Mouse (Mus musculus): ENCODE results near the gene Gm10436. TPM values are rescaled to one million over a fixed set of nuclear protein-coding genes. Genes with fewer than 3 reads are reported as not detected.
"Not testable (repeated sequence)": the region's sequence is repeated elsewhere in the genome, so short reads cannot be mapped to it uniquely, and the experiment has no call there.

The Gm10436 gene
- total RNA-seq (2021) = not detected in 2 replicates
- long read RNA-seq = 0 reads

DNA sequence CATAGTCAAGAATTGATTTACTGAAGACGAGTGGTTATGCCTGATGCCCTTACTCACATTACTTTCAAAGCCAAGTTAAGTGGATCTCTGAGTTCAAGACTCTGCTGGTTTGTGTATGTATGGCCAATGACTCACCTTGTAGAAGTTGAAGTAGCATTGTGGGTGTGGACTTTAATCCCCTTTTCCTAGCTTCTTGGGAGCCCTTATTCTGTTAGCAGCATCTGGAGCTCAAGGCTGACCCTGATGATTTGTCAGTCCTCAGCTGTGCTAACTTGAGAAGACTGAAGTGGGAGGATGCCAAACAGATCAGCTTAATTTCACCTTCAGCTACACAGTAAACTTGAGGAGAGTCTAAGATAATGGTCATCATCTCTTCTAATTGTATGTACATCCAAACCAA, at the start of gene Gm10436:
Gene Gm10436 (minus strand): TSS at position 101 of the 400 bp plus-strand sequence.
- not testable (repeated sequence) for DNase-seq

DNA sequence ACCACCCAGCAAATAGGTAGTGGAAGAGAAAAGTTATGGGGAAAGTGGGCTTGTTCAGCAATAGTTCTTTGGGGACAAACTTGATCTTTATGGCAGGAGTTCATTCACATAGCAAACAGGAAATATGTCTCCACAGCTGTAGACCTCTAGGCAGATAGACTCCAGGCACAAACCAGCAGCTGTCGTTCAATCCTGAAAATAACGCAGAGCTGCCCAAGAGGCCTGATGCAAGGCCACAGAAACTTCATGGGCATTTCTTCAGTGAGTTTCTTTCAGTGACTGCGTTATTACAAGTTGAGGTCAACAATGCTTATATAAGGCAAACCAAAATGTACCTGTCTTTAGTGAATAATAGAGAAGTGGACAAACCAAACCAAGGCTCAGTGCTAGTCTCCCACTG, 37.5 kb upstream of the Gm10436 start:
- no peak for DNase-seq

DNA sequence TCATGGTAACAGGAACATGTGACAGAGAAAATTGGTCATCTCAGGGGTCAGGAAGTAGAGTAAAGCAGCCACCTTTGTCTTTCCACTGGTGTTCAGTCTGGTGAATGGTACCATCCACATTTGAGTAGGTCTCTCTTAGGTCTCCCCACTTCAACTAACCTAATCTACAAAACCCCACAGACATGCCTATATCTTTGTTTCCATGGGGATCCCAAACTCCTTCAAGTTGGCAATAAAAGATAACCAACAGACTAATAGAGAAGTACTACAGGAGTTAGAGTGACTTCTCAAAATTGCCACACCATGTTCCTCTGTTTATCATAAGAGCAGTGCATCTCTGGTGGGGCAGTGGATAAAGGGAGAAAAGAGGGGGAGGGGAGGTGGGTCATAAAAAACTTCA, 36.2 kb upstream of the Gm10436 start:
- DNase-seq = not testable (repeated sequence)

GRCm38 (mm10) chr12:88214641-88215040, 32.7 kb upstream of the Gm10436 start:
- DNase-seq = no peak

- not testable (repeated sequence) for DNase-seq
Measured at GRCm38 (mm10) chr12:88211458-88211857, 29.6 kb upstream of the Gm10436 start.

GRCm38 (mm10) chr12:88202856-88203255, 20.9 kb upstream of the Gm10436 start:
- DNase-seq = no peak

Other genes starting within 250 kb of the Gm10436 start
- not detected in 2 replicates for gene Gm2042, start 228.0 kb downstream of the Gm10436 start, total RNA-seq (2021)
- not detected in 2 replicates for gene Gm2075, start 170.3 kb downstream of the Gm10436 start, total RNA-seq (2021)
- not detected in 2 replicates for gene Gm6803, start 163.3 kb downstream of the Gm10436 start, total RNA-seq (2021)
- not detected in 2 replicates for gene Gm2056, start 155.1 kb downstream of the Gm10436 start, total RNA-seq (2021)
- not detected in 2 replicates for gene Gm16368, start 98.4 kb downstream of the Gm10436 start, total RNA-seq (2021)
- gene Gm8332, start 68.0 kb upstream of the Gm10436 start, total RNA-seq (2021) = not detected in 2 replicates
- not detected in 2 replicates for gene Gm5662, start 92.4 kb upstream of the Gm10436 start, total RNA-seq (2021)
- not detected in 2 replicates for gene Gm5039, start 141.9 kb upstream of the Gm10436 start, total RNA-seq (2021)
- 20.7 and 27.5 TPM in 2 replicates for gene Adck1, start 178.4 kb upstream of the Gm10436 start, total RNA-seq (2021)

Data from adrenal gland, postnatal 25 days (tissue).